Mouse (Mus musculus): Measurements from ENCODE around the gene Etfdh. TPM values are rescaled to one million over a fixed set of nuclear protein-coding genes. Genes with fewer than 3 reads are reported as not detected.
"Not testable (repeated sequence)": the region's sequence is repeated elsewhere in the genome, so short reads cannot be mapped to it uniquely, and the experiment has no call there.

Gene Etfdh
- total and polyA plus RNA-seq, 2 experiments from 2014 or later: 29.5 to 38.9 TPM

DNA sequence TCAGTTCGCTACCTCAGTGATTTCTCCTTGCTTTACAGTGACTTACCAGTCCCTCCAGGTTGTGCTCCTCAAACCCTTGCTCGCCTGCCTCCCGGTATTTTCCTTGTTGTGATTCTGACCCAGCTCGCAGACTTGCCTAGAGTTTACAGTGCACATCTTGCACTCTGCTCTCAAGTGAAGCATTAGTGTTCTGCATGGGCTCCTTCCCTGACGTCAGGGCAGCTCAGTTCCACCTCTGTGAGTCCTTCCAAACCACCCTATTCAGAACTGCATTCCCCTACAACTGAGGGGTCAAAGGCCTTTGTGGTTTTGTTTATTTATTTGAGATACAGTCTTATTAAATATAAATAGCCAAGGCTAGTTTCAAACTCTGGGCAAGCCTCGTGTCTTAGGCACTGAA is 51.1 kb downstream of the Etfdh start:
- ATAC-seq (no peak), DNase-seq (no peak)
- Histone ChIP-seq H3K4me1 (ENCODE audit: insufficient read depth) (0 out of 2 replicates have a peak, but pooled peaks cover 4% of the 10 kb centered on the region), H3K4me3 (ENCODE audit: low read depth, low read length) (no peak overlapping the region), H3K27me3 (ENCODE audit: insufficient read depth, low read length) (no peaks in the 10 kb centered on the region), H3K9me3 (ENCODE audit: low read length) (no peaks in the 10 kb centered on the region), H3K36me3 (ENCODE audit: insufficient read depth) (no peaks in the 10 kb centered on the region), H3K9ac (no peak overlapping the region), H3K27ac (ENCODE audit: low read depth, low read length) (no peak overlapping the region), H3K4me2 (ENCODE audit: low read depth) (no peak overlapping the region)
- TF ChIP-seq CTCF (IDR thresholded peaks at IDR 0.05; ENCODE audit: low read depth): no peak
- WGBS: 77% methylated on average over 6 of the region's 6 CpGs

DNA sequence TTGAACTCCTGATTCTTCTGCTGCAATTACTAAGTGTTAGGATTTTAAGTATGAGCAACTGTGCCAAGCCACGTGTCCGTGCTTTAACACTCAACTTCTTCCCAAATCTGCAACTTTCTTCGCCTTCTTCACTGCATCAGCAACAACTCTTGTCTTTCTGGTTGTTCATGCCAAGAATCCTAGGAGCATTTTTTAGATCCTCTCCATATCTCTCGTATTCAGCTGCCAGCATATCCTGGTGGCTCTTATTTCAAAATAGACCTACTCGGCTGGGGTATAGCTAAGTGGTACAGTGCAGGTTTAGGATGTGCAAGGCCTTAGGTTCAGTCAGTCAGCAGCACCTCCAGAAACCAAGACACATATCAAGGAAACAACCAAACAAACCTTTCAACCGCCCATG is 51.7 kb downstream of the Etfdh start:
- no peak for ATAC-seq
- Histone ChIP-seq H3K9me3 (ENCODE audit: low read length) (no peaks in the 10 kb centered on the region), H3K9ac (no peak overlapping the region), H3K27me3 (ENCODE audit: insufficient read depth, low read length) (no peaks in the 10 kb centered on the region), H3K27ac (ENCODE audit: low read depth, low read length) (no peak overlapping the region), H3K4me3 (ENCODE audit: low read depth, low read length) (no peak overlapping the region), H3K4me1 (ENCODE audit: insufficient read depth) (0 out of 2 replicates have a peak, but pooled peaks cover 4% of the 10 kb centered on the region), H3K4me2 (ENCODE audit: low read depth) (no peak overlapping the region), H3K36me3 (ENCODE audit: insufficient read depth) (no peaks in the 10 kb centered on the region)
- no peak for TF ChIP-seq CTCF (IDR thresholded peaks at IDR 0.05; ENCODE audit: low read depth)
- 79% methylated on average over 6 of the region's 6 CpGs for WGBS
- peak; percentile 27 for DNase-seq

DNA sequence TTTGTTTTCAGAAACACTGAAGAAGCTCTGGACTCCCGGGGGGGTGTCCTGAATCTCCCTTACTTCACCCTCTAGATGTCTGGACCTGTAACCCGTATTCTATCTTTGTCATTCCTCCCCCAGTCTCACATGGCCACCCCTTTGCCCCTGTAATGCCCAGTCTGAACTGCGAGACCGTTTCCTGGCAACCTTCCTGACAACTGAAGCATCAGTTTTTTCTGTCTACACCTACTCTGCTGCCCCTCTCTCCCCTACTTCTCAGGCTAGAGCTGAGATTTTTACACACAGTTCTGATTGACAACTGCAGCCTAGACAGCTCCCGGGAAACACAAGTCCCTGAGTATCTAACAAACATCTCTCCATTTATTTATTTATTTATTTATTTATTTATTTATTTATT is 52.4 kb downstream of the Etfdh start:
- H3K9me3 ChIP-seq (ENCODE audit: low read length): no peaks in the 10 kb centered on the region
- no peak overlapping the region for H3K4me2 ChIP-seq (ENCODE audit: low read depth)
- no peak for TF ChIP-seq CTCF (IDR thresholded peaks at IDR 0.05; ENCODE audit: low read depth)
- no peaks in the 10 kb centered on the region for H3K27me3 ChIP-seq (ENCODE audit: insufficient read depth, low read length)
- H3K4me1 ChIP-seq (ENCODE audit: insufficient read depth): 0 out of 2 replicates have a peak, but pooled peaks cover 4% of the 10 kb centered on the region
- 28% methylated on average over 5 of the region's 5 CpGs for WGBS
- no peak overlapping the region for H3K27ac ChIP-seq (ENCODE audit: low read depth, low read length)
- H3K36me3 ChIP-seq (ENCODE audit: insufficient read depth): no peaks in the 10 kb centered on the region
- no peak for DNase-seq
- no peak overlapping the region for H3K4me3 ChIP-seq (ENCODE audit: low read depth, low read length)
- ATAC-seq: no peak
- no peak overlapping the region for H3K9ac ChIP-seq

DNA sequence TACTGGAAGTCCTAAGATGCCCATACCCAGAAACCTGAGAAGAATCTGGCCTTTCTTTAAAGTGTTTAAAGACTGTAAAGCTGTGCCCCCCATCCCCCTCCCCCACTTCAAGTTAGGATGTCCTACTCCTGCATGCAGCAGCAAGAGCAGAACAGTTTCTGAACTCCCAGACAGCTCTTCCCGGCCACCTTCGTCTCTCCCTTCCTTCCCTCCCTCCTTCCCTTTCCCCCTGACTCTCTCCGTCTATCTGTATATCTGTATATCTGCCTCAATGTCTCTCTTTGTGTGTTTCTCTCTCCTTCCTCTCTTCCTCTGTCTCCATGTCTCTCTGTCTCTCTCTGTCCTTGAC is 52.9 kb downstream of the Etfdh start:
- DNase-seq: no peak
- TF ChIP-seq CTCF (IDR thresholded peaks at IDR 0.05; ENCODE audit: low read depth): no peak
- Histone ChIP-seq H3K4me2 (ENCODE audit: low read depth) (no peak overlapping the region; the same call in 1 of the 2 replicates), H3K27ac (ENCODE audit: low read depth, low read length) (no peak overlapping the region), H3K4me3 (ENCODE audit: low read depth, low read length) (no peak overlapping the region), H3K9ac (no peak overlapping the region), H3K9me3 (ENCODE audit: low read length) (no peaks in the 10 kb centered on the region), H3K4me1 (ENCODE audit: insufficient read depth) (0 out of 2 replicates have a peak, but pooled peaks cover 4% of the 10 kb centered on the region), H3K36me3 (ENCODE audit: insufficient read depth) (no peaks in the 10 kb centered on the region), H3K27me3 (ENCODE audit: insufficient read depth, low read length) (no peaks in the 10 kb centered on the region)
- 13% methylated on average over 3 of the region's 3 CpGs for WGBS
- ATAC-seq: peak; percentile 21

DNA sequence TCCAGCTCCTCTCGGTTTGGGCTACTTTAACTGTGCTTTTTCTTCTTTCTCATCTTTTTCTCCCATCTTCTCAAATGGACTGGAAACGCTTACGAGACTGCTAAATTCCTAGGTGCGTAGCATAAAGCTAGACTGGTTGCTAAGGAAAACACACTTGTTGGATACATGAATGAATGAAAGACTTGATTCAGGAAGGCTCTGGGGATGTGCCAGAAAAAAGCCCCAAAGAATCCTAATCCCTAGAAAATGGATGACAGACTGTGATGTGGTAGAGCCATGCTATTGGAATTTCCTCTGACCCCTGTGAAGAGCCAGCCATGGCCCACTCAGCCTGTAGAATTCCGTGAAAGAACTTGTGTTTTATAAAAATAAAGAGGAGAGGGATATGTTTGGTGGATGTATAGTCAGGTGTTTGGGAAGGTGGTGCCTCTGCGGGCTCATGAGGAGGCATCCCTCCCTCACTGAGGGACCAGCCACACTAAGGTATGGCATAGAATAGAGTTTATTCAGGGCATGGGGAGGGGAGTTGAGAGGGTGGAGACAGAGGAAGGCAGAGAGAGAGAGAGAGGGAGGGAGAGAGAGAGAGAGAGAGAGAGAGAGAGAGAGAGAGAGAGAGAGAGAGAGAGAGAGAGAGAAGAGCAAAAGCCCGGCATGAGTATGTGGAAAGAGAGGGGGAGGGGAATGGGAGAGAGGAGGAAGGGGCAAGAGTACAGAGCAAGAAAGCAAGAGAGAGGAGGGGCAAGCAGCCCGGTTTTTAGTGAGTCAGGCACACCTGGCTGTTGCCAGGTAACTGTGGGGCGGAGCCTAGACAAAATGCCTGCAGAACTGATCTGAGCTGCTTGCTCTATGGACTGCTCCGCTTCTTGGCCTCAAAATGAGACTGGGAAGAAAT is 53.5 kb downstream of the Etfdh start:
- DNase-seq (peak; percentile 54), ATAC-seq (peak; percentile 78)
- no peak for TF ChIP-seq CTCF (IDR thresholded peaks at IDR 0.05; ENCODE audit: low read depth)
- Histone ChIP-seq H3K9ac (no peak overlapping the region), H3K36me3 (ENCODE audit: insufficient read depth) (no peaks in the 10 kb centered on the region), H3K27me3 (ENCODE audit: insufficient read depth, low read length) (no peaks in the 10 kb centered on the region), H3K9me3 (ENCODE audit: low read length) (no peaks in the 10 kb centered on the region), H3K27ac (ENCODE audit: low read depth, low read length) (0 out of 2 replicates have a peak overlapping the region, but pooled peaks have one; percentile 15), H3K4me1 (ENCODE audit: insufficient read depth) (0 out of 2 replicates have a peak, but pooled peaks cover 4% of the 10 kb centered on the region), H3K4me3 (ENCODE audit: low read depth, low read length) (no peak overlapping the region), H3K4me2 (ENCODE audit: low read depth) (no peak overlapping the region; the same call in 1 of the 2 replicates)
- 4% methylated on average over 10 of the region's 10 CpGs for WGBS

DNA sequence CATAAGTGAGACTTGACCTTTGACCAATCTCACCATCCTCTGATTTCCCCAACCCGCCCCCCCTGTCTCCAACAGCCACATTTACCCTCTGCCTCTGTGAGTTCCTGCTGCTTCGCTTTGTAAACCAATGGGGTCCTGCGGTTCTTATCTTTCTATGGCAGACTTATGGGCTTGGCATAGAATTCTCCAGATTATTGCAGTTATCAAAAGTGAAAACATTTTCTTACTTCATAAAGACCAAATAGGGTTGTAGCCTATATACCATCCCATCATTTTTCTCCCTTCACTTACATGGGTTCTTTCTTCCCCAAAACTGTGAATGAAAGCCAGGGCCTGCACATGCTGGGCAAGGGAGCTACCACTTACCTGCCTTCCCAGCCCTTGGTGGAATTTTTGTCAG is 55.0 kb downstream of the Etfdh start:
- no peak for DNase-seq
- Histone ChIP-seq H3K36me3 (ENCODE audit: insufficient read depth) (no peaks in the 10 kb centered on the region), H3K27me3 (ENCODE audit: insufficient read depth, low read length) (no peaks in the 10 kb centered on the region), H3K4me1 (ENCODE audit: insufficient read depth) (0 out of 2 replicates have a peak, but pooled peaks cover 4% of the 10 kb centered on the region), H3K4me2 (ENCODE audit: low read depth) (no peak overlapping the region), H3K4me3 (ENCODE audit: low read depth, low read length) (no peak overlapping the region), H3K27ac (ENCODE audit: low read depth, low read length) (no peak overlapping the region), H3K9me3 (ENCODE audit: low read length) (no peaks in the 10 kb centered on the region), H3K9ac (no peak overlapping the region)
- 86% methylated on average over 3 of the region's 3 CpGs for WGBS
- no peak for ATAC-seq
- no peak for TF ChIP-seq CTCF (IDR thresholded peaks at IDR 0.05; ENCODE audit: low read depth)

DNA sequence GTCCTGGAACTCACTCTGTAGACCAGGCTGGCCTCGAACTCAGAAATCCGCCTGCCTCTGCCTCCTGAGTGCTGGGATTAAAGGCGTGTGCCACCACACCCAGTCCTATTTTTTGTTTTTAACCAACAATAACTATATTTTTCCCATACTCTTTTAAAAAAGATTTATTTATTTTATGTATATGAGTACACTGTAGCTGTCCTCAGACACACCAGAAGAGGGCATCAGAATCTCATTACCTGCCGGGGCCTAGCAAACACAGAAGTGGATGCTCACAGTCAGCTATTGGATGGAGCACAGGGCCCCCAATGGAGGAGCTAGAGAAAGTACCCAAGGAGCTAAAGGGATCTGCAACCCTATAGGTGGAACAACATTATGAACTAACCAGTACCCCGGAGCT is 55.9 kb downstream of the Etfdh start:
- not testable (repeated sequence) for H3K4me3 ChIP-seq (ENCODE audit: low read depth, low read length); DNase-seq; H3K4me1 ChIP-seq (ENCODE audit: insufficient read depth); H3K27ac ChIP-seq (ENCODE audit: low read depth, low read length); ATAC-seq; H3K4me2 ChIP-seq (ENCODE audit: low read depth); H3K9ac ChIP-seq; H3K27me3 ChIP-seq (ENCODE audit: insufficient read depth, low read length); H3K36me3 ChIP-seq (ENCODE audit: insufficient read depth); H3K9me3 ChIP-seq (ENCODE audit: low read length)
- 94% methylated on average over 5 of the region's 5 CpGs for WGBS

Measured in forebrain, postnatal 0 days (tissue).